Mouse (Mus musculus): ENCODE results near the gene Syn3.

DNA sequence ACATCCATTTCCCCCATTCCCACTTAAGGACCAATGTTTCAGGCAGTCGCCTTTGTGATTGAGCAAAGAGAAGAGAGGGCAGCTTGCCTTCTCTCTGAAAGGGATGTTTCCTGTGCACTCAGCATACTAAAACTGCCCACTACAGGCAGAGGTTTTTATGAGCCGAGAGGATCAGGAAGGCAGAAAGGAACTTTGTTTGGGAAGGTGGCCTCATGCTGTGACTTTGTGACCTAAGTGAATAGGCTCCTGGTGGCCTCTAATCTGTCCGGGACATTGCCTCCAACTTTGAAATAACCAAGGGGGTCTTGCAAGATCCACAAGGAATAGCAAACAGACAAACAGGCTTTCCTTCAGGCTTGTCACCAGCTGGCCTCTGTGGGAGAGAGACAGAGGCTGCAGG is 179.2 kb downstream of the Syn3 start:
- TF ChIP-seq EP300 (IDR thresholded peaks at IDR 0.05; ENCODE audit: insufficient read depth, low read depth, low read length) (no peak), CTCF (IDR thresholded peaks at IDR 0.05; ENCODE audit: low read depth, low read length) (no peak)

Data from ES-Bruce4 (cell line).